Mouse (Mus musculus): Measurements from ENCODE around the gene Syt5. TPM values are rescaled to one million over a fixed set of nuclear protein-coding genes. Genes with fewer than 3 reads are reported as not detected.
A peak's percentile ranks its signal among the peaks of the same experiment; 100 is the strongest.
"Not testable (repeated sequence)": the region's sequence is repeated elsewhere in the genome, so short reads cannot be mapped to it uniquely, and the experiment has no call there.

Syt5 gene
- polyA plus RNA-seq, 1 experiment from 2014 or later: 7.7 TPM

DNA sequence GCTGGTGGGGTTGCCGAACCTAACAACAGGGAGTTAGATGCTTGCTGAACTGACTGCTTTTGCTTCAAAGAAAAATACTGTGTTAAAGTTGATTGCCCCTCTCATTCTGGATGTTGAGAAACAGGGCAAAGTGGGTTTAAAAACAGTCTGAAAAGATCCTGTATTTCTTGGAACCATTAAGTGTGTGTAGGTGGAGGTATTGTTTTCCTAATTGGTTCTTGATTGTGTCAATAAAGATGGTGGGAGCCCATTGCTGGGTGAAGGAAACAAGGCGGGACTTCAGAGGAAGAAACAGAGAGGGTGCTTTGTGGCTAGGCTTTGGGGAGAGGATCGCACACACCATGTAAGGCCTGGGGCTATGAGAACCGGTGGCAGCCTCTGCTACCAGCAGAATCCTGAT lies 10.2 kb downstream of the Syt5 start:
- Histone ChIP-seq H3K4me1 (replicated peaks) (peaks cover 2% of the 10 kb centered on the region), H3K27me3 (replicated peaks) (no peaks in the 10 kb centered on the region), H3K9ac (no peak overlapping the region), H3K36me3 (no peaks in the 10 kb centered on the region), H3K27ac (no peak overlapping the region), H3K4me2 (replicated peaks) (no peak overlapping the region), H3K9me3 (no peaks in the 10 kb centered on the region), H3K4me3 (replicated peaks) (no peak overlapping the region)
- 47% methylated on average over 4 of the region's 4 CpGs for WGBS
- no peak for ATAC-seq

GRCm38 (mm10) chr7:4536369-4536768 lies 11.0 kb downstream of the Syt5 start:
- H3K4me1 ChIP-seq (replicated peaks): peaks cover 5% of the 10 kb centered on the region
- H3K4me3 ChIP-seq (replicated peaks): no peak overlapping the region
- no peak for ATAC-seq
- no peak overlapping the region for H3K27ac ChIP-seq
- no peaks in the 10 kb centered on the region for H3K36me3 ChIP-seq
- H3K9ac ChIP-seq: no peak overlapping the region
- no peaks in the 10 kb centered on the region for H3K27me3 ChIP-seq (replicated peaks)
- no peak overlapping the region for H3K4me2 ChIP-seq (replicated peaks)
- H3K9me3 ChIP-seq: no peaks in the 10 kb centered on the region
- 93% methylated on average over 4 of the region's 4 CpGs for WGBS

- no peaks in the 10 kb centered on the region for H3K27me3 ChIP-seq (replicated peaks)
- no peak within 1 kb of the TSS for H3K27ac ChIP-seq
- peak within 1 kb of the TSS; percentile 67 for H3K4me2 ChIP-seq (replicated peaks)
- no peaks in the 10 kb centered on the region for H3K9me3 ChIP-seq
- H3K36me3 ChIP-seq: no peaks in the 10 kb centered on the region
- peak within 1 kb of the TSS; percentile 1; the same call in 1 of the 2 replicates for H3K9ac ChIP-seq
- 6% methylated on average over 28 of the region's 28 CpGs for WGBS
- ATAC-seq: peak; percentile 96
- H3K4me1 ChIP-seq (replicated peaks): peaks cover 8% of the 10 kb centered on the region
- peak within 1 kb of the TSS; percentile 39 for H3K4me3 ChIP-seq (replicated peaks)
These were observed 15.2 kb downstream of the Syt5 start, which contains the start of gene Dnaaf3 for GRCm38 (mm10) chr7:4532005-4532729. Gene Dnaaf3, minus strand, starts transcription at chr7:4532453.

- not testable (repeated sequence) for ATAC-seq
These were observed 17.2 kb downstream of the Syt5 start for GRCm38 (mm10) chr7:4530166-4530565.

GRCm38 (mm10) chr7:4527302-4527689 lies 20.0 kb downstream of the Syt5 start:
- Histone ChIP-seq H3K36me3 (no peaks in the 10 kb centered on the region), H3K9me3 (no peaks in the 10 kb centered on the region), H3K9ac (no peak overlapping the region), H3K4me2 (replicated peaks) (peak overlapping the region; percentile 76), H3K27ac (no peak overlapping the region), H3K27me3 (replicated peaks) (no peaks in the 10 kb centered on the region), H3K4me3 (replicated peaks) (0 out of 2 replicates have a peak overlapping the region, but pooled peaks have one; percentile 5), H3K4me1 (replicated peaks) (peaks cover 18% of the 10 kb centered on the region)
- 47% methylated on average over 18 of the region's 18 CpGs for WGBS
- no peak for ATAC-seq

More at GRCm38 (mm10) chr7:4530166-4530565, 17.2 kb downstream of the Syt5 start:
- H3K27ac ChIP-seq; H3K36me3 ChIP-seq; H3K9ac ChIP-seq; H3K9me3 ChIP-seq; H3K27me3 ChIP-seq (replicated peaks); H3K4me2 ChIP-seq (replicated peaks); H3K4me3 ChIP-seq (replicated peaks): not testable (repeated sequence)
- 35% methylated on average over 8 of the region's 8 CpGs for whole genome bisulfite sequencing
- H3K4me1 ChIP-seq (replicated peaks): peaks cover 19% of the 10 kb centered on the region

DNA sequence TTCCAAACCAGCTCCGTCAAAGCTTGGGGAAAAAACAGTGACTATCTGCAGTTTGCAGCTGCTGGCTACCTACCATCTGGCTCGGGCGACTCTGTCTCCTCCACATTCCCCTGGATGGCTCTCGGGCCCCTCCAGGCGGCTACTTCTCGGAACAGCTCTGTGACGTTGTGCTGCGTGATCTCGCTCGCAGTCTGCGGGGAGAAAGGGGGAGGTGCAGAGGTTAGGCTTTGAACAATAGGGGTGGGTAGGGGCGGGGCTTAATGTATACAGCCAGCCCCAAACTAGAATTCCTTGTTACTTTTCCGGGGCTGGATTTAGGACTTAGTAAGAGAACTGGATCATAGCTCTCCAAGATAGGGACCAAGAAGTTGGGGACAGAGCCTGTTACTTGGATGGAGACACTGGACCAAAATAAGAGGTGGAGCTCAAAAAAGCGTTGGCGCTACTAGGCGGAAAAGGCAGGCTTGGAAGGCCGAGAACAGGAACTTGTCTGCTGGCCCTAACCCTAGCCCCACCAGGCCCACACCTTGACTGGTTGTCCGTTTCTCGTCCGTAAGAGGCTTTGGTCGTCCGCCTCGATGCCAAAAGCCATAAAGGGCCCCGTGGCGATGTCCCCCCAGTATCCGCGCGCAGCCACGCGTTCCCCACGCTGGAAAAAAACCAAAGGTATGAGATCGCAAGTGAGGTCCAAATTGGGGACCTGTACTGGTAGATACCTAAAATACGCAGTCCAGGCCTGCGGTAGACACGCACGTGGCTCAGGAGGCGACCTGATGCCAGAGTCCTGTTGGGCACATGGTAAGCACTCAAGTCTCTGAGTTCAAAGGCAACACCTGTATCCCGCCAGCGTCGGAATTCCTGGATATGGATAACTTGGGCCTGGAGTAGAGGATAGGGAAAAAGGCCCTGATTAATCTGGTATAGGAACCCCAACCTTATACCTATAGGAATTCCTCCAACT lies 20.7 kb downstream of the Syt5 start:
- Histone ChIP-seq H3K9ac (peak overlapping the region; percentile 53), H3K27me3 (replicated peaks) (peaks cover 2% of the 10 kb centered on the region), H3K27ac (0 out of 2 replicates have a peak overlapping the region, but pooled peaks have one; percentile 44), H3K4me2 (replicated peaks) (peak overlapping the region; percentile 76), H3K4me1 (replicated peaks) (peaks cover 14% of the 10 kb centered on the region), H3K4me3 (replicated peaks) (peak overlapping the region; percentile 32), H3K36me3 (no peaks in the 10 kb centered on the region), H3K9me3 (no peaks in the 10 kb centered on the region)
- ATAC-seq: peak; percentile 93
- 26% methylated on average over 40 of the region's 40 CpGs for WGBS

DNA sequence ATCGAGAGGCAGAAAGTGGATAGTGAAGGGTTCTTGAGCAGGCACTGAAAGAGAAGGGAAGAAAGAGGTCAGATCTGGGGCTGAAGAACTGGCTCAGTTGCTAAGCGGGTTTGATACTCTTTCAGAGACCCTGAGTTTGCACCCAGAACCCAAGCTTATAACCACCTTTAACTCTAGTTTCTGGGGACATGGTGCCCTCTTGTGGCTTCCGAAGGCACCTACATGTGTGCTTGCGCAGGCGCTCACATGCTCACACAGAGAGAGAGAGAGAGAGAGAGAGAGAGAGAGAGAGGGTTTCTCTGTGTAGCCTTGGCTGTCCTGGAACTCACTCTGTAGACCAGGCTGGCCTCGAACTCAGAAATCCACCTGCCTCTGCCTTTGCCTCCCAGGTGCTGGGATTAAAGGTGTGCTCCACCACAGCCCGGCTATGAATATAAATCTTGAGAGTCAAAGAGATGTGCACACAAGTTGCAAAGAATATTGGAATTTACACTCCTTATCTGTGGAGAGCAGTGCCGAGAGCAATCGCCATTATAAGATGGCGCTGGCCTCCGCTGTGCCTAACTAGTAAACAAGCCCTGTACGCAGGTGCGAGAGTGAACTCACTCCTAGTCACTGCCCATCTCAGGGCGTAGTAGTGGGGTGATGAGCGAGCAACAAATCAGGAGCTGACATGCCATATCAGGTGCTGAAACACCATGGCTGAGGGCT lies 23.0 kb downstream of the Syt5 start, which contains the start of gene Tnni3:
TSS of gene Tnni3 (minus strand) at position 18 of the 711 bp plus-strand sequence.
- H3K4me3 ChIP-seq (replicated peaks); H3K9ac ChIP-seq; H3K27ac ChIP-seq; H3K36me3 ChIP-seq; H3K4me2 ChIP-seq (replicated peaks); H3K9me3 ChIP-seq; H3K27me3 ChIP-seq (replicated peaks): not testable (repeated sequence)
- ATAC-seq: peak; percentile 29; the same call in 1 of the 2 replicates
- 67% methylated on average over 15 of the region's 15 CpGs for WGBS
- H3K4me1 ChIP-seq (replicated peaks): peaks cover 14% of the 10 kb centered on the region

- 91% methylated on average over 33 of the region's 33 CpGs for WGBS
These were observed 23.9 kb downstream of the Syt5 start for GRCm38 (mm10) chr7:4523205-4524130.

DNA sequence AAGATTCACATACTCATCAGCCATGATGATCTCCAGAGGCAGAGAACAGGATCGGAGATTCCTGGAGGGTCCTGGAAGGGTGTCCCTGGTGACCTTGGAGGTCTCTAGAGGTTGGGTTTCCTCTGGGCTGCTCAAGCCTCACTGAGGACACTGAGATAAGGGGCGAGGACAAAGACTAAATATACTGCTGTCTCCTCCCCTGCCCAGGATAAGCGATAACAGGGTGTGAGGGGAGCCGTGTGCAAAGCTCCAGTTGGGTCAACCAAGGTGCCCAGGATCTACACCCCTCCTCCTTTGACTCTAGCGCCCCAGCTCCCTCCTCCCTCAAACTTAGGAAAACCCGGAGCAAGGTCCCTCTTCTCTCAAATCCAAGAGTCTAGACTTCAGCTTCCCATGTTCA lies 25.0 kb downstream of the Syt5 start:
- no peak overlapping the region for H3K27ac ChIP-seq
- WGBS: 73% methylated on average over 6 of the region's 6 CpGs

More at GRCm38 (mm10) chr7:4523205-4524130, 23.9 kb downstream of the Syt5 start:
- no peak overlapping the region for H3K27ac ChIP-seq
- no peak overlapping the region for H3K9ac ChIP-seq
- no peaks in the 10 kb centered on the region for H3K9me3 ChIP-seq
- no peak overlapping the region for H3K4me3 ChIP-seq (replicated peaks)
- H3K4me1 ChIP-seq (replicated peaks): peaks cover 14% of the 10 kb centered on the region
- H3K27me3 ChIP-seq (replicated peaks): peaks cover 4% of the 10 kb centered on the region
- ATAC-seq: no peak
- H3K4me2 ChIP-seq (replicated peaks): no peak overlapping the region
- H3K36me3 ChIP-seq: no peaks in the 10 kb centered on the region

GRCm38 (mm10) chr7:4521231-4522003 lies 25.9 kb downstream of the Syt5 start:
- Histone ChIP-seq H3K4me2 (replicated peaks) (peak overlapping the region; percentile 40), H3K27ac (no peak overlapping the region), H3K9ac (no peak overlapping the region), H3K4me1 (replicated peaks) (peaks cover 4% of the 10 kb centered on the region; the same call in 1 of the 2 replicates), H3K36me3 (no peaks in the 10 kb centered on the region), H3K27me3 (replicated peaks) (peaks cover 4% of the 10 kb centered on the region), H3K4me3 (replicated peaks) (peak overlapping the region; percentile 2; the same call in 1 of the 2 replicates), H3K9me3 (no peaks in the 10 kb centered on the region)
- ATAC-seq: no peak
- WGBS: 30% methylated on average over 31 of the region's 32 CpGs

More for the DNA sequence above, 25.0 kb downstream of the Syt5 start:
- H3K4me3 ChIP-seq (replicated peaks): no peak overlapping the region
- H3K9ac ChIP-seq: no peak overlapping the region
- H3K4me2 ChIP-seq (replicated peaks): no peak overlapping the region
- peaks cover 12% of the 10 kb centered on the region for H3K4me1 ChIP-seq (replicated peaks)
- no peaks in the 10 kb centered on the region for H3K36me3 ChIP-seq
- ATAC-seq: no peak
- no peaks in the 10 kb centered on the region for H3K9me3 ChIP-seq
- peaks cover 4% of the 10 kb centered on the region for H3K27me3 ChIP-seq (replicated peaks)

Measured in intestine, embryonic 15.5 days (tissue).